In genomic region chr17:49111399-49111798, GRCm38 (mm10) we compare ENCODE assay signal across 33 mouse cellular contexts.
"Had no signal": no experiment of that assay in that cellular context is flagged by ENCODE, and none has a peak within 500 bp of the region (broad histone marks: within the 10 kb centered on the region; RNA-seq: fewer than 3 reads in every experiment).

No protein-coding gene starts in this region.

- H3K4me1 ChIP-seq: heart, embryonic 10.5 days; heart, embryonic 12.5 days; heart, embryonic 13.5 days; heart, embryonic 15.5 days; hindbrain, embryonic 10.5 days; hindbrain, embryonic 12.5 days; hindbrain, embryonic 13.5 days; hindbrain, embryonic 15.5 days; intestine, embryonic 15.5 days; kidney, embryonic 15.5 days had no signal

- H3K36me3 ChIP-seq: heart, embryonic 10.5 days; heart, embryonic 12.5 days; heart, embryonic 13.5 days; heart, embryonic 15.5 days; hindbrain, embryonic 10.5 days; hindbrain, embryonic 12.5 days; hindbrain, embryonic 13.5 days; hindbrain, embryonic 15.5 days; intestine, embryonic 15.5 days; kidney, embryonic 15.5 days had no signal

- H3K27ac ChIP-seq: heart, embryonic 10.5 days; heart, embryonic 13.5 days; heart, embryonic 15.5 days; hindbrain, embryonic 10.5 days; hindbrain, embryonic 12.5 days; hindbrain, embryonic 13.5 days; hindbrain, embryonic 14.5 days; hindbrain, embryonic 15.5 days; hindbrain, postnatal 0 days; intestine, embryonic 15.5 days; kidney, embryonic 15.5 days; kidney, postnatal 0 days had no signal

- DNase-seq: heart, postnatal 10 days; heart, postnatal 14 days; heart, postnatal 36 days; heart, postnatal 4 days; kidney, adult 11 months; kidney, adult 18-20 months; kidney, adult 2 months; kidney, adult 8-10 months; kidney, adult 9 months; kidney, postnatal 10 days; kidney, postnatal 14 days; kidney, postnatal 25 days; kidney, postnatal 36 days; kidney, postnatal 4 days; layer of hippocampus, postnatal 36 days had no signal

- H3K4me3 ChIP-seq: heart, embryonic 10.5 days; heart, embryonic 12.5 days; heart, embryonic 13.5 days; heart, embryonic 15.5 days; hindbrain, embryonic 10.5 days; hindbrain, embryonic 12.5 days; hindbrain, embryonic 13.5 days; hindbrain, embryonic 15.5 days; intestine, embryonic 15.5 days; kidney, embryonic 15.5 days; layer of hippocampus, adult 2 months had no signal

- H3K4me2 ChIP-seq: heart, embryonic 12.5 days; heart, embryonic 13.5 days; heart, embryonic 15.5 days; hindbrain, embryonic 12.5 days; hindbrain, embryonic 13.5 days; hindbrain, embryonic 14.5 days; hindbrain, embryonic 15.5 days; intestine, embryonic 15.5 days; kidney, embryonic 15.5 days had no signal

- ATAC-seq: hindbrain, embryonic 16.5 days; hindbrain, postnatal 0 days; inflammation-experienced regulatory T-cells, adult 6 months; intestine, embryonic 15.5 days; intestine, embryonic 16.5 days; intestine, postnatal 0 days had no signal

- H3K27me3 ChIP-seq: hindbrain, embryonic 12.5 days; hindbrain, embryonic 13.5 days; hindbrain, embryonic 15.5 days; intestine, embryonic 15.5 days; kidney, embryonic 15.5 days had no signal

- H3K9me3 ChIP-seq: heart, embryonic 10.5 days; heart, embryonic 15.5 days; hindbrain, embryonic 10.5 days; hindbrain, embryonic 12.5 days; hindbrain, embryonic 13.5 days; hindbrain, embryonic 15.5 days; intestine, embryonic 15.5 days; kidney, embryonic 15.5 days had no signal

- H3K9ac ChIP-seq: heart, embryonic 12.5 days; heart, embryonic 13.5 days; heart, embryonic 15.5 days; hindbrain, embryonic 12.5 days; hindbrain, embryonic 13.5 days; hindbrain, embryonic 14.5 days; hindbrain, embryonic 15.5 days; intestine, embryonic 15.5 days; kidney, embryonic 15.5 days had no signal
